Mouse (Mus musculus) activated CD4-positive, CD25-positive, alpha-beta regulatory T cell, adult 4 months (primary cell): Measurements from ENCODE around the gene Ensa. TPM values are rescaled to one million over a fixed set of nuclear protein-coding genes. Genes with fewer than 3 reads are reported as not detected.
"Not testable (repeated sequence)": the region's sequence is repeated elsewhere in the genome, so short reads cannot be mapped to it uniquely, and the experiment has no call there.

Experiments
- ATAC-seq: one replicate; pipeline ENCODE4 v1.8.0; 2017
- polyA plus RNA-seq, 2 experiments: library from polyadenylated mRNA; unstranded; fragments of 100-300 nt; shearing (Covaris generic); gene quantifications; one replicate each; pipeline ENCODE4 v1.2.1; 2017

Gene Ensa
- polyA plus RNA-seq, 2 experiments from 2014 or later = 67.7 to 82.4 TPM

DNA sequence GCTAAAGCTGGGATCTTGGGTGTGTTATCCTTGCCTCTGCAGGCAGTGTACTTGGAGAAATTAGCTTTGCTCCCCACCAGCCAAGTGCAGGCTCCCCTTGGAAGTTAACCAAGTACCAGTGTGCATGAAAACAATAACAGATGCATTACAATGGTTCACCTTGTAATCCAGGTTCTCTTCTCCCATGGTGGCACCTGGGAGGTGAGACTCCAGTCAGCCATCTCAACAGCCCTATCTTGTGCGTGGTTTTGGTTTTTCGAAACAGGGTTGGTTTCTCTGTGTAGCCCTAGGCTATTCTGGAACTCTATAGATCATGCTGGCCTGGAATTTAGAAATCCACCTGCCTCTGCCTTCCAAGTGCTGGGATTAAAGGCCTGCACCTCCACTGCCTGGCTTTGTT, 38.7 kb downstream of the Ensa start:
- ATAC-seq = no peak

DNA sequence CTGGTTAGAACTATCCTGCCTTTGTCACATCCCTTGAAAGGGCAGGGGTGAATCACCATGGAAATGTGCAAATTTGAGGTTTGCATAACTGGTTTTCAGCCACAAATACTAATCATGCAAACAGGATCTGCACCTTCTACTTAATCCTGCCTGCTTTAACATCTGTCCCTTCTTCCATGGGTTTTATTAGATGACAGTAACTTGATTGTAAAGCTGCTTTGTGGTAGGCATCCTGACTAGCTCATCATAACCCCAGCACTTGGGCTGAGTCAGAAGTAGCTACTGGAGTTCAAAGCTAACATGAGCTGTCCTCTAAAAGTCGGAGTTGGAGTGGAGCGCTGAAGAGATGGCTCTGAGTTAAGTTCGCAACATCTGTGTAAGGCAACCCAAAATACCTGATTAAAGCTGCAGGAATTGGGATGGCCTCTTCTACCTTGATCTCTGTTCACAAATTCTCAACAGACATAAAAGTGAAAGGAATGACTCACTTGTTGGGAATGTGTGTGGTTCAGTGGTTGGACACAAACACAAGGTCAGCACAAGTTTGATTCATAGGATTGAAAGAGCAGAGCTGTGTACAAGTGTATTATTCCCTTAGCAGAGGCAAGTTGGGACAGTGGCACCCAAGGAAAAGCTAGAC, 39.3 kb downstream of the Ensa start:
- no peak for ATAC-seq

DNA sequence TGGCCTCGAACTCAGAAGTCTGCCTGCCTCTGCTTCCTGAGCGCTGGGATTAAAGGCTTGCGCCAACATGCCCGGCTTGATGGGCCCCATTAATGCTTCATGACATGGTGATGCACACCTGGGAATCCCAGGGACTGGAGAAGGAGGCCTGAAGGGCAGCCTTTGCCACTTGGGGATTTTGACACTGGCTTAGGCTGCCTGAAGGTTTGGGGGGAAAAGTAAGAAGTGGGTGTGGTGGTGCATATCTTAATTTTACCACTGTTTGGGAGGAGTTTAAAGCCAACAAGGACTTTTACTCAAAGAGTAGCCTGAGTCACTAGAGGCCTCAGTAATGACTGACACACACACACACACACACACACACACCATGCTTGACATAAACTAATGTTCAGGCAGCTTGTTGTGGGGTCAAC, 40.2 kb downstream of the Ensa start:
- ATAC-seq = no peak

DNA sequence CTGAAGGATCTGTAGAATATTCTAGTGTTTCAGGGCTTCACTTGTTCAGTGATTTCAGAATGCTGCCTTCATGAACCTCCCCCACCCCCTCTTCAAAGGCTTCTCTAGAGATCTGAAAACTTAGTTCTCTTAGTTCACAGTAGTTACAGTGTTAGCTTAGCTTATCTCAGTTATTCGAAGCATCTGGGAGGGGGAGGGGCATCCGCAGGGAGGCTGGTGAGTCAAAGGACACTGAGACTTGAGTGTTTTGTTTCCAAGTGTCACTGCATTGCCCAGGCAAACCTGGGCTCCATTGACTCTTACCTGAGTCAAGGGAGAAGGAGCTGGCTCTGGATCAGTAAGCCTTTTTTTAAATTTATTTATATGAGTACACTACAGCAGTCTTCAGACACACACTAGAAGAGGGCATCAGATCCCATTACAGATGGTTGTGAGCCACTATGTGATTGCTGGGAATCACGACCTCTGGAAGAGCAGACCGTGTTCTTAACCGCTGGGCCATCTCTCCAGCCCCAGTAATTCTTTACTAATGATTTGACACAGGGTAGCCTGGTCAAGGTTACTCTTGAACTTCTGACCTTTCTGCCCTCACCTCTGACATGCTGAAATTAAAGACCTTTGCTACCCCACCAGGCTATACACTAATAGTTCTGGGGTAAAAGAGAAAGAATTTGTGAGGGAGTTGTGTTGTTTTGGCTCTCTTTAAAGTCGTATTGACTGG, 41.5 kb downstream of the Ensa start:
- ATAC-seq = peak; percentile 47

DNA sequence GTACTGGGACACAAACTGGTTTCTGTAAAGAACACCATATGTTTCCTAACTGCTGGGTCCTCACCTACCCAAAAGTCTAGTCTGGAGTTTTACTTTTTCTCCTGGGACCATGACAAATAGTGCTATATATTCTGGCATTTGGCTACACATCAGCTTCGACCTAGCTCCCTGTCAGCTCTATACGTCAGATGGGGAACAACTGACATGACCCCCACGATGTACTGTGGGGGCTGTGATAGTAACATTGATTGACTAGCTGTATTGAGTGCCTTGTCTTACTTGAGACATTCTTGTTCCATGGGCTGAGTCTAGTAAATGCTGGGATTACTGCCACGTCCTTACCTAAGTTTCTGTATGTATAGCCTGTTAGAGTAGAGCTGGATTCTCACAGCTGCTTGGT, 42.7 kb downstream of the Ensa start:
- ATAC-seq = no peak

DNA sequence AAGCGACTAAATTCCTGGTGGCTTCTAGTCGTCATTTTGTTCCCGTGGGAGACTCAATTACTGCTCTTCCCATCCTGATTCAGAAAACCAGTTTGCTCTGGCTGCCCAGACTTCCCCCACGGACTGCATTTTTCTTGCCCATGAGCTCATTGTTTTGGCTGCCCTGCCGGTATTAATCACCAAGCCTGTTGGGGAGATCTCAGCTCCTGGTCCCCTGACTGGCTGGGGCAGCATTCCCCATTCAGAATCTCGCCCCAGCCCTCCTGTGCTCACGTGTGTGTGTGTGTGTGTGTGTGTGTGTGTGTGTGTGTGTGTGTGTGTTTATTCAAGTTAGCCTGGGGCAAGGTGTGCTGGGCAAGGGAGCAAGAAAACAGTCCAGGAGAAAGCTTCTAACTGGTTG, 43.2 kb downstream of the Ensa start:
- ATAC-seq = no peak

DNA sequence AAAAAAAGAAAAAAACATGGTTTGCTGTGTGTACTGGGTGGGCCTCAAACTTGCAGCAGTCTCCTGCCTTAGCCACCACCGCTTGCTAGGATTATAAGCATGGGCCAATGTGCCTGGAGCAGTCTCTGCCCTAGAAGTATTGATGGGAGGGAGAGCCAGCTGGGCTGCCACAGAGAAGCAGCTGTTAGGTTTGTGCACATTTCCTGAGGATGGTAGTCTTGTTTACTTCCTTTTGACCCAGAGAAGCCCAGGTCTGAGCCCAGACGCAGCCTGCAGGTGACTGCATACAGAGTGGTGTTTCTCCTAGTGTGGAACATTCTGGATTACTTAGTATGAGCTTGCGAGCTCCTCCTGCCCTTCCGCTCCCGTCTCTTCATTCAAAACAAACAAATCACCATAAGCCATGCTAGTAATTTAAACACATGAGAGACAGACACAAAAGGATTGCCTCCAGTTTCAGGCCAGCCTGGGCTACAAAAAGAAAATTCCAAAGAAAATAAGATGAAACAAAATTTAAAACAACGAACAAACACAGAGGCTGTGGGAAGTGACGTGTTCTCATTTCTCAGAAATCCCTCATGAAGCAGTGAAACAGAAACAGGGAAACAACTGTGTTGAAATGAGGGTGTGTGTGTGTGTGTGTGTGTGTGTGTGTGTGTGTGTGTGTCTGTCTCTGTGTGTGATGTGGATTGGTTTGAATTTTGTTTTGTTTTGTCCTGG, 44.0 kb downstream of the Ensa start:
- ATAC-seq = peak; percentile 19

DNA sequence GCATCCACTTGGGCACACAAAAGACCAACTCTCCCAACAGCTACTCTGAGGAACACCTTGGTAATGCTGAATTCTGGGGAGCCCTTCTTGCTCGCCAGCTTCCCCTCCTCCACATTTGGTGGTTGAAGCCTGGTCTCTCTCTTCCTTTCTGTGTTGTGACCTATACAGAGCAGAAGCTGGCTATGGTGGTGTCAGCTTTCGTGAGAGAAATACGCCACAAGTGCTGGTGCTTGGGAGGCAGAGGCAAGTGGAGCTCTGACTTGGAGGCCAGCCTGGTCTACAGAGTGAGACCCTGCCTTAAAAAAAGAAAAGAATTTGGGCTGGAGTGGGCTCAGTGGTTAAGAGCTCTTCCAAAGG, 44.5 kb downstream of the Ensa start:
- ATAC-seq = peak; percentile 2

DNA sequence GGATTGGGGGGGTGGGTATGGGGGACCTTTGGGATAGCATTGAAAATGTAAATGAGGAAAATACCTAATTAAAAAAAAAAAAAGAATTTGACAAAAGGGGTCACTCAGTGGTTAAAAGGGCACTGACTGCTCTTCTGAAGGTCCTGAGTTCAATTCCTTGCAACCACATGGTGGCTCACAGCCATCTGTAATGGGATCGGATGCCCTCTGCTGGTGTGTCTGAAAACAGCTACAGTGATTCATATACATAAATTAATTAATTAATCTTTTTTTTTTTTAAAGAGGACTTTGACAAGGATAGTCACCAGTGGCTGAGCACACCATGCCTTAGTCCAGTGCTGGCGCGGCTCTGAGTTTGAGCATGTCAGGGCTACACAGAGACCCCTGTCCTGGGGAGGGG, 45.6 kb downstream of the Ensa start:
- not testable (repeated sequence) for ATAC-seq

DNA sequence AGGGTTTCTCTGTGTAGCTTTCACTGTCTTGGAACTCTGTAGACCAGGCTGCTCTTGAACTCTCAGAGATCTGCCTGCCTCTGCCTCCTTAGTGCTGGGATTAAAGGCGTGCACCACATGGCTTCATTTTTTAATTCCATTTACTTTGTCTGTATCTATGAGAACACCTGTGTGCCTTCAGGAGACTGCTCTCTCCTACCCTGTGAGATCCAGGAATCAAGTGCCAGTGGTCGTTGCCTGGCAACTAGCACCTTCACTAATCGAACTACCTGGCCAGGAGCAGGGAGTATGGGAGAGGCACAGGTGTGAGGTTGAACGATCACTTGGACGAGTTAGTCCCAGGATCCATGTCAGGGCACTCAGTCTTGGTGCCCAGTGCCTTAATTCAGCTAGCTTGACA, 46.4 kb downstream of the Ensa start:
- no peak for ATAC-seq

DNA sequence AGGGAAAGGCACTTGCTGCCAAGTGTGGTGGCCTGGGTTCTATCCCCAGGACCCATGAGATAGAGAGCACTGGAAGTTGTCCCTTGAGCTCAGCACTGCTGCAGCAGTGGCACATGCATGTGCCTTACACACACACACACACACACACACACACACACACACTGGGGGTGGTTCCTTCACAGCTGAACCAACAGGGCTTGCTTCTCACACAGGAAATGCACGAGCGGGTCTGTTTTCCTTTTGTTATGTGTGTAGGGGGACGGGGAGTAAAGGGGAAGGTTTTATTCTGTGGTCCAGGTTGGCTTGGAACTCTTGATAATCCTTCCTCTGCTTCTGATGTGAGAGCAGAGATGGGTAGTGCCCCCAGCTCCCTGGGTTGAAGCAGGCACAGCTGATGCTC, 47.7 kb downstream of the Ensa start:
- peak; percentile 30 for ATAC-seq

DNA sequence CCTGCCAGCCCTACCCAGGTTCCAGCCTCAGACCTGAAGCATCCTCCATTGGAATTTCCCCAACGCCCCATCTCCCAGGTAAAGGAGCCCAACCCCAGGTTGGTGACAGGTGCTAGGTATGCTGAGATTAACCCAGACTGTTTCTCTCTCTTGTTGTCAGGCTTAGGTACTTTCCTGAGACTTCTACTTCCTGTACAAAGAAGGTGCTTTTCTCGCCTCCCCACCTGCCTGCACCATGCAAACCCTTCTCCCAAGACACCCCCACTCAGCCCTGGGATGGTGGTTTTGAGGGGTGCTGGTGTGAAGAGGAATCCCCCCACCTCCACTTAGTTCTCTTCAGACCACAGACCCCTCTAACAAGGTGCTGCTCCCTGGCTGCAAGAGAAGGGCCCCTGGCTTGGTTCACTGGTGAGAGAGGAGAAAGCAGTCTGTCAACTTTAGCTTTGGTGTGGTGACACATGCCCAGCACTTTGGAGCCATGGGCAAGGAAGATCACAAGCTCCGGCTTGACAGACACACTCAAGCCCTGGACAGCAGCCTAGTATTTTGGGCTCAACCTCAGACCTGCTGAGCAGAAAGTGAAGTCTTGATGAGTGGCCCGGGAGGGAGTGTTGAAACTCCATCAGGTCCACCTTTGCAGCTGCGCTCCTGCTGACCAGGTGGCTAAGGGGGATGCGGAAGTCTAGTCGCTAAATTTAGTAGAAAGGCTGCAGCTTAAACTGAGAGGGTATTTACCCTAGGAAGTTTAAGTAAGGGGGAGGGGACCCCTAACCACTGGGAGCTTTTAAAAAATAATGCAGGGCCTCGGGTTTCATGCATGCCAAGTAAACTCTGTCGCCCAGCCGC, 48.3 kb downstream of the Ensa start:
- peak; percentile 63 for ATAC-seq

DNA sequence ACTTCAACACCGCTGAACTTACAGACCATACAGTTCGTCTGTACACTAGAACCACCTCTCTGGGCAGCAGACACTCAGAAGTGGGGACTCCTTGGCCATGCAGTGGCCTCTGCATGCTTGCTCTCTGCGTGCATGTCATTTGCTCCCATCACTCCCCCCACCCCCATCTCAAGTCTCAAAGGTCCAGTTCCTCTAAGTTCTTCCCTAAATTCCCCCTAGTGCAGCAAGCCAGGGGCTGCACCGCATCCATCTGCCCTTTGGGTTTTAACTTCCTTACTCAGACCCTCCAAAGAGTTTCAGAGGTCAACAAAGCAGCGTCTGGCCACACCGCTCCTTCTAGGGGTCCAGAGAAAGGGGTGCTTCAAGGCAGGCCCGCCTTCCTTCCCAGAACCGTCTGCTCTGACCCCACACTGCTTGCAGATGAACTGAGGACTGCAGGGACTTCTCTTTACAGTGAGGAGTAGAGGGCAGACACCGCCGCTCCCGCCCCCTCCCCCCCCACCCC, 49.0 kb downstream of the Ensa start:
- no peak for ATAC-seq

DNA sequence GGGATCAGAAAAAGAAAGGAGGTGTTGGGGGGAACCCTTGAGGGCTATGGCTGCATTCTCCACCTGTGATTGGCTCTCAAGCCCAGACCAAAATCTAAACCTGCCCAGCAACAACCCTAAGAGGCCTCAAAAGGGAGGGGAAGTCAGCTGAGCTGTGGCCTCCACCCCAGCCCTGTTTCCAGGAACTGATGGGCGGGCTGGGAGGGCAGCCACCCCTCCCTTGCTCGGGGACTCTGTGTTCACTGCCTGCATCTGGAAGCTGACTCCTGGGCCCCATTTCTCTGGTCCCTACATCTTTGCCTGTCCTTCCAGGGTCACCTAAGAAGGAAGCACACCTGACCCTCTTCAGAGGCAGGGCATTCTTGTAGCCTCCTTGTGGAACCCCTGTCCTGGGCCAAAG, 49.4 kb downstream of the Ensa start:
- peak; percentile 60 for ATAC-seq

DNA sequence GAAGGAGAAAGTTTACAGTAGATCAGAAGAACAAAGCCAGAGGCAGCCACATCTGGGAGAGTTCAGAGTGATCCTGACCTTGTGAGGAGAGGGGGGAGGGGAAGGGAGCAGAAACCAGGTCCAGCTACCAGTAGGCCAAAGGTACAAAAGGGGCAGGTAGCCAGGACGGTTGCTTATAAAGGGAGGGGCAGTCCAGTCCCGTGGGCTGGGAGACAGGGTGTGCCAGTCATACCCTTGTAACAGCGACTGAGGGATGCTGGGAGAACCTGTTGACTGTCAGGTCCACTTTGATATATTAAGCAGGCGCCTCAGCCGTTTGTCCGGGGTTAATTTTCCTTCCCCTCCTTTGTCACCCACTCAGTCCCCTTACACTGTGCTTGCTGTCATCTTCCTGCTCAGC, 50.0 kb downstream of the Ensa start:
- no peak for ATAC-seq

DNA sequence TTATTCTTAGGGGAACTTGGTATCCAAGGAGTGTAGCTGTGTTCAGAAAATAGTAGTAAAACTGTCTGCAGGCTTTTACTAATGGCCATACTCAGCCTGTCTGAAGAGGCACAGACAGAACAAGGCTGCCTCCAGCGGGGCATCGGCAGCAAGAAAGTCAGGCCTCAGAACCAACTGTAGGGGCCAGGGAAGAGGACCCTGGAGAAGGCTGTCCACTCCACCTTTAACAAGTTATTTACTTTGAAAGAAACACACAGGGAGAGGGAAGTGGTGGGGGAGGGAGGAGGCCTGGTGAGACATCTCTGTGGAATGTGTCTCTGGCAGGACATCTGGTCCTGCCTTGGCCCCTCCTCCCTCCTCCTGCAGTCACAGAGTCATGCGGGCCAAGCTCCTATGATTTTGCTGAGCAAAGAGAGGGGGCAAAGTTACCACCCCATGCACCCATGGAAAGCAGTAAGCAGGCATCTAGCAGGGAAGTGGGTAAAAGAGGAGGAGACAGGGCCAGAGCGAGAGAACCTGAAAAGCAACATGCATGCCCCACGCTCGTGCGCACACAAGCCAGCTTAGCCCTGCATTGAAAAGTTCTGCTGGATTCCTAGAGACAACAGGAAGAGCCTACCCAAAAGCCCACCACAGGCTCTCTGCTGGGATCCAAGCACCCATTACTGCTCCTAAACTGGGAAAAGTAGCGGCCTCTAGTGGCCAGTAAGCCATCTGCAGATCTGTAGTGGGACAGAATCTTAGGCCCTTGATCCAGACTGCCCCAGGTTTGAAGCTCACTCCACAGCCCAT, 50.7 kb downstream of the Ensa start:
- peak; percentile 5 for ATAC-seq

DNA sequence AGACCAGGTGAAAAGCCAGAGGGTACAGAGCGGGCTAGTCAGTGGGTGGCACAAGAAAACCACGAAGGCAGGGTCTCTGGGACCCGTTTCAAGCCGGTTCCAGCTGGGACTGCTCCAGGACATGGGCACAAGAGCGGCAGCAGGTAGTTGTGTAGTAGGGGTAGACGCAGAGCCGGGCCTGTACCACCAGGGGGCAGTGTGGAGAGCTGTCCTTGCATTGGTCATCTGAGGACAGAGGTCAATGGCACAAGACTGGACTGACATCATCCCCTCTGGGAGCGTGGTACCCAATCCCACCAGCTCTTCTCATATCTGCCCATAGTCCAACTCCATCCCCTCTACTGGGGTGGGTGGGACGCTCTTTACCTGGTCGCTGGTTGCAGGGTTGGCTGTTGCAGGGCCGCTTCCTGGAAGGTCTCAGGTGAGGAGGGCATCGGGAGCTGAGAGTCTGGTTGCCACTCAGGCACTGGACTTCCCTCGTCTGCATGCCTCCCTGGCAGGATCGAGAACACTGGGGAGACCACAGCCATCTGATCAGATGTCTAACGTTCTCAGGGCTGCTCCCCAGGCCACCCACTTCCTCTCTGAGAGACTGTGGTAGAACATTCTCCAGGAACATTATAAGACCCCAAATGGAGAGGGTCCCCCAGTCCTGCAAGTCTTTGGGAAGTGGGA, 52.1 kb downstream of the Ensa start:
- ATAC-seq = no peak

DNA sequence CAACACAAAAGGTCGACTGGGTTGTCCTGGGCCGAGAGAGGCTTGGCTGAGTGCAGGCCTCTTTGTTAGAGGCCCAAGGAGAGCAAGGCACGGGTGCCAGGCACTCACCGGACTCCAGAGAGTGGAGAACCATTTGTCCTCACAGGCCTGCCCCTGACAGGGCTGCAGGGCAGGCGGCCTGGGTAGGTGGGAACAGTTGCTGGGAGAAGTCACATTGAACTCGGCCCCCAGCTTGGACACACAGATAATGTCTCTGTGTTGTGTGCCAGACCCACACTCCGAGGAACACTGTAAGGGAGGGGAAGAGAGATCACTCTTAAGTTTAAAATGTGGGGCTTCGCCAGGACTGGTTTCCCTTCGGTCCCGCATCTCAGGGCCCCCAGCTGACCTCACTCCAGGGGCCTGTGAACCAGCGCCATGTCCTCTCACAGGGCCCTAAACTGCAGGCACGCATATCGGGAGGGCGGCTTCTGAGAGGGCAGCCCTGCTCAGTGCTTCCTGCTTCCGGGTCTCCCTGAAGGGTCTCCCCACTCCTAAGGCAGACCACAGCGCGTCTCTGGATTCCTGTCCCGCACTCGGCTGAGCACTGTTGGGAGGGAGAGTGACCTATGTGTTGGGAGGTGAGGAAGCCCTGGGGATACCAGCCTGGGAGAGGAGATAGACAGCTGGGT, 52.8 kb downstream of the Ensa start:
- no peak for ATAC-seq

DNA sequence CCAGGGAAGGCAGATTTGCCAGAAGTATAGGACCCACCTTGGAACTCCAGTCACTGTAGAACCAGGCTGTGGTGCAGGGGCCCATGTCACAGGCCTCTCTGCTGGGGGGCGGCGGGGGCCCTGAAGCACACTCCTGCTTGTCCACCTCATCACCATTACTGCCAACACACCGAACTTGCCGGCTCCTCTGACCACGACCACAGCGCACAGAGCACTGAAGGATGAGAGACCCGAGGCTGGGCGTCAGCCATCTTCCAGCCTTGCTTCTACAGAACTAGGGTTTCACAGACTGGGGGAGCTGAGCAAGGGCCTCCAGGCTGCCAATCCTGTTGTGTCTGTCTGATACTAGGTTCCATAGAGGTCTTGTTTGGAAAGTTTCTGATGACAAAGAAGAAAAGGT, 54.8 kb downstream of the Ensa start:
- ATAC-seq = no peak

DNA sequence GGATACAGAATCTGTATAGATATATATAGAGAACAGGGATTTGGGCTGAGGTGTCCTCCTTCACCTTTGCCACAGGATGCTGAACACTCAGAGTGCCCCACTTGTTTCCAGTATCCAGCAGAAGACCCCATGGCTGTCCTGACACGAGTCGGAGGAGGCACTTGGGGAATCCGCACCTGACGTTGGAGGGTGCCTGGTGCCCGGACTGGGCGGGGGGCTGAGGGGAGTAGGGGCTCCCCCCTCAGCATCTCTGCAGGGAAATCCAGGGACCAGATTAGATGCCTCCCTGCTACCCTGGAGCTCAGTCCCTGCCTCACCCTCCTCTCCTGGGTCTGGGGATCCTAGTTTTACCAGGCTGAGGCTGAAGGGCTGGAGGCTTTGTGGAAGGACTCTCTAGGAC, 55.9 kb downstream of the Ensa start:
- no peak for ATAC-seq

DNA sequence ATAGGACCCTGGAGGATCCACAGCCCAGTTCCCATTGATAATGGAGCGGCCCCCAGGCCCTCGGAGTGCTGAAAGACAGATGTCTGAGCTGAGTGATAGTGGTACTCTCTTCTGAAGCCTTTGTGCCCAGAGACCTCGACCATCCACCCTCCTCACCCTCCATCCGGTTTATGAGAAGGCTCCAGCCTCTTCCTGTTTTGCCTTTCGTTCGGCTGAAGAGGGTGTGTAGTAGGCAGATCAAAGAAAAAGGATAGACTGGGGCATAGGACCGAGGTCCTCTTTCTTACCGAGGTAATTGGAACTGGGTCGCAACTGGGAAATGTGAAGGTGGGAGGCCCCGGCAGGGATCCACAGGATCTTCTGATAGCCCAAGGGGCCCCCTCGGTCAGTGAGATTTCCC, 56.6 kb downstream of the Ensa start:
- peak; percentile 69 for ATAC-seq
